Mouse (Mus musculus): Measurements from ENCODE around the gene Elf1. TPM values are rescaled to one million over a fixed set of nuclear protein-coding genes. Genes with fewer than 3 reads are reported as not detected.

The Elf1 gene
- polyA plus RNA-seq (2012; rRNA removed) = 12.5 and 13.4 TPM in 2 replicates

GRCm38 (mm10) chr14:79480624-79481338, at the start of gene Elf1:
Gene Elf1 (plus strand): TSS chr14:79481194.

DNA sequence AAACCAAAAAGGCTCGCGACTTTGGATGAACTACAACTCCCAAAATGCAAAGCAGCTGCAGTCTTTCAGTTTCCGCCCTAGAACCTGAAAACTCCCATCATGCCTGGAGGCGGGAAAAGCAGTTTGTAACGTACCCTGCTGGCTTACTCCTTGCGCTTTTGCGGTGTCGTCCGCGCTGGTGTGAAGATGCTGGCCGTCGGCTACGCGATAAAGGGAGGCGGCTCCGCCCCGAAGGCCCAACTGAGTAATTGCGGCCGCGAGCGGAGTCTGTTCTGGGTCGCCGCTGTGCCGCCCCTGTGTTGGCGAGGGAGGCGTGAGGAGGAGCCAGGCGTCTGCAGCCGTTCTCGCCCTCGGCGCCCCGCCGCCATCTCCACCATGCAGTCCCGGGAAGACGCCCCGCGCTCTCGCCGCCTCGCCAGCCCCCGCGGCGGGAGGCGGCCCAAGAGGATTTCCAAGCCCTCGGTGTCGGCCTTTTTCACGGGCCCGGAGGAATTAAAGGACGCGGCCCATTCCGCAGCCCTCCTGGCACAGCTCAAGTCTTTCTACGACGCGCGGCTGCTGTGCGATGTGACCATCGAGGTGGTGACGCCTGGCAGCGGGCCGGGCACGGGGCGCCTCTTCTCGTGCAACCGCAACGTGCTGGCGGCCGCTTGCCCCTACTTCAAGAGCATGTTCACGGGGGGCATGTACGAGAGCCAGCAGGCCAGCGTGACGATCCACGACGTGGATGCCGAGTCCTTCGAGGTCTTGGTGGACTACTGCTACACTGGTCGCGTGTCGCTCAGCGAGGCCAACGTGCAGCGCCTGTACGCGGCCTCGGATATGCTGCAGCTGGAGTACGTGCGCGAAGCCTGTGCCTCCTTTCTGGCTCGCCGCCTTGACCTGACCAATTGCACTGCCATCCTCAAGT, 29.1 kb upstream of the Elf1 start, which contains the start of gene Kbtbd6:
Kbtbd6 (plus strand) TSS at position 155 of the 910 bp plus-strand sequence.

DNA sequence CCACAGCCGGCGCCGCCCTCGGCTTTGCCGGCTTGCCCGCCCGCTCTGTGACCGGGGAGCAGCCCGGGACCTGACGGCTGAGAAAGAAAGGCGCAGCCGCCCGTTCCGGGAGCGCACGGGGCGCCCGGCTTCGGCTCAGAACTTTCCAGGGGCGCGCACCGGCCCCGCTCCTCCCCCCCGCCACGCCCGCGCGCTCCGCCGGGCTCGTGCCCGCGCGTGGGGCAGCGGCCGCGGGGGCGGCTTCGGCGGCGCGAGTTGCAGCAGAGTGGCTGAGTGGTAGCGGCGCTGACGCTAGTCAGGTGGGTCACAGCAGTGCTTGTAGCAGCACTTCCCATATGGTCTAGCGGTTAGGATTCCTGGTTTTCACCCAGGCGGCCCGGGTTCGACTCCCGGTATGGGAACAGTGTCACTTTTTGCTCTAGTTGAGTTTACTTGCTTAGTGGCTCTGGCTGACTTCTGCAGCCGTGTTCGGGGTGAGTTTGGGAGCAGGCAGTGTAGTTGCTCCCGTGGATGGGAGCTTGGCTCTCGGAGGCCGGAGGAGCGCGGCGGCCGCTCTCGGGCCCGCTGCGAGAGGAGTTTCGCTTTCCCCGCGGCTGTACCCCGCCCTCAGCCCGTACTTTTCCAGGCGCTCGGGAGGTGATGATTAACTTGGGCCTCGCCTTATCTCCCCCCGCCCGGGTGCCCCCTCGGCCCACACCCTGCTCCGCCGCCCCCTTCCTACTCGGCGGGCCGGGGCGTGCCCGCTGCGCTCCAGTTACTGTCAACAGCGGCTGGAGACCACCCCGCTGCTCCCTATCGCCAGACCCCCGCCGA, 551 bp downstream of the Elf1 start, which contains the start of gene Wbp4:
Wbp4 (minus strand) TSS at position 182 of the 813 bp plus-strand sequence.

DNA sequence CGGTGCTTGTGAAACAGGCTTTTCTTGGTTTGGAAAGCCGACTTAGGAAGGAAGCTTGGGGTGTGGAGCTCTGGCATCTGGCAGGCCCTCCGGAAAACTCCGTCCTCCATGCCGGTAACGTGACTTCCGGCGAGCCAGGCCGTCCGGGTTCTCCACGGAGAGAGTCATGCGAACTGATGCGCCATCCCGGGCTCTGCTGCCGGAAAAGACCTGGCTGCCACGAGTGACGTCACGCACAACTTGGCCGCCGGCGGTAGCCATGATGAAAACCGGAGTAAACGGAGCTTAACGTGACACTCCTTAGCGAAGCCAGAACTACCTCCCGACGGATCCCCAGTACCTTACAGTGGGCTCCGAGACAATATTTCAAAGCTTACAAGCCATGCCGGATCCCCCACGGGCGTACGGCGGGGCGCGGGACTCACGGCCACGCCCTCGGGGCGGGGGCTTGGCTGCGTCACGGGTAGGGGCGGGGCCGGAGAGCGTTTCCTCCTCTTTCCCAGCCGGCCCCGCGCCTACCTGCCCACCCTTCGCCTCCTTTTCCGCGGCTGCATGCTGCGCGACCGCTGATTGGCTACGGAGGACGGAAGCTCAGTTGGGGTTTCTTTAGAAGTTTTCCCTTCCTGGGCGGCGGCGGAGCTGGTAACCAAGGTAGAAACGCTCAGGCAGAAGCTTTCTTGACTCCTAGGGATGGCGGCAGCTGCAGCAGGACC, 106.3 kb downstream of the Elf1 start, which contains the start of gene Sugt1:
Sugt1 (plus strand) TSS at position 553 of the 713 bp plus-strand sequence.

Other genes with a start within 250 kb of the Elf1 start
- gene Zfp957, start 233.8 kb upstream of the Elf1 start, polyA plus RNA-seq (2012; rRNA removed) = 0.31 and 0.53 TPM in 2 replicates
- 359 and 533 TPM in 2 replicates for gene Rgcc, start 179.5 kb upstream of the Elf1 start, polyA plus RNA-seq (2012; rRNA removed)
- gene Naa16, start 90.4 kb upstream of the Elf1 start, polyA plus RNA-seq (2012; rRNA removed) = 1.6 and 1.7 TPM in 2 replicates
- gene Mtrf1, start 83.4 kb upstream of the Elf1 start, polyA plus RNA-seq (2012; rRNA removed) = 1.3 and 1.9 TPM in 2 replicates
- gene Kbtbd7, start 54.7 kb upstream of the Elf1 start, polyA plus RNA-seq (2012; rRNA removed) = 9.0 and 12.3 TPM in 2 replicates
- gene Kbtbd6, start 29.4 kb upstream of the Elf1 start, polyA plus RNA-seq (2012; rRNA removed) = 2.1 and 2.9 TPM in 2 replicates
- 3.9 and 4.5 TPM in 2 replicates for gene Wbp4, start 326 bp downstream of the Elf1 start, polyA plus RNA-seq (2012; rRNA removed)
- gene Sugt1, start 106.5 kb downstream of the Elf1 start, polyA plus RNA-seq (2012; rRNA removed) = 4.1 and 4.6 TPM in 2 replicates
- 61.5 and 73.4 TPM in 2 replicates for gene Cnmd, start 181.0 kb downstream of the Elf1 start, polyA plus RNA-seq (2012; rRNA removed)